Mouse (Mus musculus) small intestine, adult 2 months (tissue): Measurements from ENCODE around the gene Ldlr. TPM values are rescaled to one million over a fixed set of nuclear protein-coding genes. Genes with fewer than 3 reads are reported as not detected.
"Not testable (repeated sequence)": the region's sequence is repeated elsewhere in the genome, so short reads cannot be mapped to it uniquely, and the experiment has no call there.

Experiments
- H3K27ac ChIP-seq: fragments of 200-500 bp; 2 replicates; pipeline ENCODE4 v1.5.1; 2012; ENCODE audit warnings: low read depth, low read length, control low read depth, inconsistent platforms; ENCODE audit not compliant: insufficient read depth
- H3K27me3 ChIP-seq: fragments of 200-500 bp; 2 replicates; pipeline ENCODE4 v1.6.1; 2012; ENCODE audit warnings: mild to moderate bottlenecking, moderate library complexity, low read length, inconsistent platforms; ENCODE audit not compliant: control insufficient read depth, insufficient read depth
- H3K36me3 ChIP-seq: fragments of 200-500 bp; 2 replicates; pipeline ENCODE4 v1.6.1; 2012; ENCODE audit warnings: mild to moderate bottlenecking, low read length, control low read depth, inconsistent platforms; ENCODE audit not compliant: control insufficient read depth, insufficient read depth
- H3K4me1 ChIP-seq: fragments of 200-500 bp; 2 replicates; pipeline ENCODE4 v1.6.1; 2012; ENCODE audit warnings: low read length, inconsistent platforms, mixed read lengths; ENCODE audit not compliant: control insufficient read depth, insufficient read depth, insufficient read length
- H3K4me3 ChIP-seq: fragments of 200-500 bp; 2 replicates; pipeline ENCODE4 v1.5.1; 2012; ENCODE audit warnings: low read depth, mild to moderate bottlenecking, control low read depth, inconsistent platforms, low read length, moderate library complexity
- CTCF ChIP-seq: fragments of 200-500 bp; IDR thresholded peaks from 2 replicates; pipeline ENCODE4 v1.5.1; 2012; ENCODE audit warnings: low read depth, mild to moderate bottlenecking, control low read depth, inconsistent platforms, low read length, moderate library complexity, mixed read lengths; ENCODE audit not compliant: insufficient replicate concordance, insufficient read length; ENCODE audit errors: extremely low read depth
- POLR2A ChIP-seq: fragments of 200-500 bp; IDR thresholded peaks from 2 replicates; pipeline ENCODE4 v1.6.1; 2012; ENCODE audit warnings: low read depth, mild to moderate bottlenecking, control low read depth, inconsistent platforms, low read length, moderate library complexity
- WGBS: fragments of 180-500 bp; shearing (Covaris S2); methylation state at CpG from one replicate; pipeline ENCODE4 v1.1.7; 2018; 5-methylcytosine and 5-hydroxymethylcytosine counted together
- polyA plus RNA-seq: library from polyadenylated mRNA; depleted of rRNA; stranded (reverse); fragments of >200 nt; gene quantifications from 2 replicates; pipeline ENCODE4 v1.2.3, GENCODE M21; 2012

Ldlr gene
- polyA plus RNA-seq, 1 experiment, result 58.9 TPM

GRCm38 (mm10) chr9:21691862-21692261 lies 31.4 kb upstream of the Ldlr start:
- WGBS, result 46% methylated on average over 2 of the region's 2 CpGs
- Histone ChIP-seq H3K4me1 (peaks cover 2% of the 10 kb centered on the region; the same call in 1 of the 2 replicates), H3K36me3 (peaks cover 29% of the 10 kb centered on the region), H3K27ac (no peak overlapping the region), H3K4me3 (no peak overlapping the region), H3K27me3 (no peaks in the 10 kb centered on the region)
- no peak for TF ChIP-seq POLR2A
- TF ChIP-seq CTCF, result peak; percentile 64; the same call in 1 of the 2 replicates

- Histone ChIP-seq H3K4me3 (no peak overlapping the region), H3K27ac (no peak overlapping the region), H3K4me1 (peaks cover 2% of the 10 kb centered on the region; the same call in 1 of the 2 replicates), H3K36me3 (peaks cover 30% of the 10 kb centered on the region), H3K27me3 (no peaks in the 10 kb centered on the region)
- WGBS, result 89% methylated on average over 4 of the region's 4 CpGs
- TF ChIP-seq POLR2A (no peak), CTCF (no peak)
Measured at GRCm38 (mm10) chr9:21692491-21692890, 30.8 kb upstream of the Ldlr start.

GRCm38 (mm10) chr9:21694071-21694470 lies 29.2 kb upstream of the Ldlr start:
- TF ChIP-seq POLR2A (no peak), CTCF (no peak)
- H3K4me1 ChIP-seq, result peaks cover 2% of the 10 kb centered on the region; the same call in 1 of the 2 replicates
- H3K36me3 ChIP-seq, result peaks cover 26% of the 10 kb centered on the region
- 0 out of 2 replicates have a peak overlapping the region, but pooled peaks have one; percentile 7 for H3K27ac ChIP-seq
- no peak overlapping the region for H3K4me3 ChIP-seq
- H3K27me3 ChIP-seq, result no peaks in the 10 kb centered on the region

- TF ChIP-seq CTCF, result no peak
- TF ChIP-seq POLR2A, result no peak
- Histone ChIP-seq H3K4me3 (no peak overlapping the region), H3K27me3 (no peaks in the 10 kb centered on the region), H3K27ac (no peak overlapping the region), H3K4me1 (peaks cover 2% of the 10 kb centered on the region; the same call in 1 of the 2 replicates), H3K36me3 (peaks cover 31% of the 10 kb centered on the region)
- WGBS, result 90% methylated on average over 5 of the region's 5 CpGs
Measured at GRCm38 (mm10) chr9:21695229-21695792, 28.0 kb upstream of the Ldlr start.

GRCm38 (mm10) chr9:21697121-21697520 lies 26.2 kb upstream of the Ldlr start:
- no peaks in the 10 kb centered on the region for H3K27me3 ChIP-seq
- peaks cover 48% of the 10 kb centered on the region for H3K36me3 ChIP-seq
- H3K27ac ChIP-seq, result no peak overlapping the region
- H3K4me1 ChIP-seq, result peaks cover 2% of the 10 kb centered on the region; the same call in 1 of the 2 replicates
- H3K4me3 ChIP-seq, result no peak overlapping the region
- WGBS, result 79% methylated on average over 6 of the region's 6 CpGs
- TF ChIP-seq CTCF, result no peak
- TF ChIP-seq POLR2A, result no peak

- not testable (repeated sequence) for H3K4me3 ChIP-seq, H3K27ac ChIP-seq, H3K27me3 ChIP-seq, H3K4me1 ChIP-seq
- 44% methylated on average over 6 of the region's 6 CpGs for WGBS
- H3K36me3 ChIP-seq, result peaks cover 59% of the 10 kb centered on the region
Measured at GRCm38 (mm10) chr9:21699280-21699679, 24.0 kb upstream of the Ldlr start.

GRCm38 (mm10) chr9:21701091-21701490 lies 22.2 kb upstream of the Ldlr start:
- H3K27ac ChIP-seq, result no peak overlapping the region
- TF ChIP-seq CTCF, result no peak
- TF ChIP-seq POLR2A, result no peak
- 94% methylated on average over 14 of the region's 14 CpGs for WGBS
- peaks cover 58% of the 10 kb centered on the region for H3K36me3 ChIP-seq
- no peaks in the 10 kb centered on the region for H3K27me3 ChIP-seq
- no peaks in the 10 kb centered on the region; the same call in 1 of the 2 replicates for H3K4me1 ChIP-seq
- no peak overlapping the region for H3K4me3 ChIP-seq
